Mouse (Mus musculus): Measurements from ENCODE around the gene Cdc14a.

The Cdc14a gene

DNA sequence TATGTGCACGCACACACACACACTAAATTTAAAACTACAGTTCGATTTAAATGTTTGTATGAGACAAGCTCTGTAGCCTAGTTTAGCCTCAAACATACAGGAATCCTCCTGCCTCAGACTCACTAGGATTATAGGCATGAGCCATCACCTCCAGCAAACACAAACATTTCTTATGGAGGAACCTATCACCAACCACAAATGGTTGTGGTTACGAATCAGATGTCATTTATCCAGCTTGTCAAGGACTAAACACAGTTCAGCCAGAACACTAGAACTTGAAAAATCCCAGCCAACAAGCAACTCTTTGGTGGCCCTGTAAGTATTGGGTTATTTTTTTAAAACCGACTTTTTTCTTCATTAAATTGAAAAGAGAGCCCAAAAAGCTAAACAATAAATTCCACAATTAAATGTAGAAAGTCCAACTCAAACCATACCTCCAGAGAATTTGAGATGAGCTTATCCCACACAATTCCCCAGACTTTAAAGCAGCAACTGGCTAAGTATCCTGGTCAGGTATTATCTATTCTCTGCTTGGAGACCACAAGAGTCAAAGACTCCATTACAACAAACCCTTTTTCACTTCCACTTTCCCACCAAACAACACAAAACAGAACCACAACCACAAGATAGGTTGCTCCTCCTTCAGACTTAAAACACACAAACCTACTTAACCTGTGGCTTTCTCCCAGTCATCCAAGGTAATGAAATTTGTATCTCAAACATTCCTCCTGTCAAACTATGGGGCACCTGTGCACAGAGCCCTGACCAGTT, 10.7 kb downstream of the Cdc14a start:
- DNase-seq, result no peak

DNA sequence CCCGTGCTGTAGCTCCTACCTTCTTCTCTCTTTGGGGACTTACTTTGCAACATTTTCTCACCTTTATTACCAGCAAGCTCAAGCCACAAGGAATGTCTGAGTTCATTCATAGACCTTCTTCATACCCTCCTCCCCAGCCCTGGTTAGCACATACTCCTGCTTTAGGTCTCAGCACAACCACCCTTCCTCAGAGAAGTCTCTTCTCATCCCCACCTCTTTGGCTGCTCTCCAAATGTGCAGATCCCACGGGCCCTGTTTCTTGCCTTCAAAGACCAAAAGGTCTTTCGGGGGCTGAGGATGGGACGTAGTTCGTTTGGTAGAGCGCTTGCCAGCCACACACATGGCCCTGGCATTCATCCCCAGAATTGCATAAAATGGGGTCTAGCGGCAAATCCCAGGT, 13.8 kb downstream of the Cdc14a start:
- no peak for DNase-seq

- no peak for DNase-seq
Measured at GRCm38 (mm10) chr3:116409486-116409885, 14.3 kb downstream of the Cdc14a start.

- no peak for DNase-seq
Measured at GRCm38 (mm10) chr3:116408856-116409255, 15.0 kb downstream of the Cdc14a start.

- DNase-seq, result no peak
Measured at GRCm38 (mm10) chr3:116405516-116405915, 18.3 kb downstream of the Cdc14a start.

GRCm38 (mm10) chr3:116401436-116401835, 22.4 kb downstream of the Cdc14a start:
- no peak for DNase-seq

- no peak for DNase-seq
Measured at GRCm38 (mm10) chr3:116399349-116400090, 24.3 kb downstream of the Cdc14a start.

DNA sequence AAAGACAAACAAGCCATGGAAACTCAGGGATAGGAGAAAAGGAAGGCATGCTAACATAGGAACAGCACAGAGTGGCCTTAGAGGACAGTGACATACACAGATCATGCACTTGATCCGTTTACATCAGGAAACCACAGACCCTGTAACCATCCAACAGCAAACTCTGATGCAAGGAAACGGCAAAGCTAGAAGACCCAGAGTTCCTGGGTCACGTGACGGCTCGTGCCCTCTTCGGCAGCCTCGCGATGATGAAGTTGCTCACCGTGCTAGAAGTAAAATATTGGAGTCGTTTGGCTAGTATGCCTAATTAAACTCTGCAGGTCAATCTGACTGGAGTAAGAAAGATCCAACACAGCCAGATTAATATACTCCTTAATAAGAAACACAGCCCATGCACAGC, 25.3 kb downstream of the Cdc14a start:
- DNase-seq, result no peak

DNA sequence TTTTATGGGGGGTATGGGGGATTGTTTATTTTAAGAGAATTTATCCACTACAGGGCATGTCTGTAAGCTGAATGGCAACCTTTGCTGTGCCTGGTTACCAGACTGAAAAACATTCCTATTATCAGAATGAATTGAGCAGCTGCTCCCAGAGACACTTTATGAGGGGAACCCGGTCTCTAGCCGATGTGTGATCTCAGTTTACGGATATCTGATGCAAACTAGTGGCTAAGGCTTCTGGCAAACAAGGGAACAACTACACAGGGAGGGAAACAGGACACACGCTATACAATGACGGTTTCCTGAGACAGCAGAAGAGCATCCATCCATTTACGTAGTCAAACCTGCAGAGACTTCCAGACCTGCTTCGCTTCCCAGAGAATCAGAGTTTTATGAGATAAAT, 25.9 kb downstream of the Cdc14a start:
- DNase-seq, result no peak

DNA sequence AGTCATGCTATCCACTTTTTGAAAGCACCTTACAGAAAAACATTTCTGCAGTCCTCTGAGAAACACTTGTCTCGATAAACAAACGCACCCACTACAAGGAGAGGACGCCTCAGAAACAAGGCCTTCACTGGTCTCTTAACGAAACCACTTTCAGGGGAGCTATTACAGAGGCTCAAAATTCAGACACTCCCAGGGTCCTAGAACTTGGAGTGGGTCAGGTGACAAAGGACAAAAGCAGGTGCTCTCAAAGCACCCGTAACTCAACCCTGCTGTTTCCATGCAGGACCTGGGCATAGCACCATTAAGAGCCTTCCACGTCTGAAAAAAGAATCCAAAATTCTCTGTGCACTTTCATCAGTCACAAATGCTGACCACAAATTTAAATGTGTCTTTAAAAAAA, 26.5 kb downstream of the Cdc14a start:
- DNase-seq, result peak; percentile 27 to 49

DNA sequence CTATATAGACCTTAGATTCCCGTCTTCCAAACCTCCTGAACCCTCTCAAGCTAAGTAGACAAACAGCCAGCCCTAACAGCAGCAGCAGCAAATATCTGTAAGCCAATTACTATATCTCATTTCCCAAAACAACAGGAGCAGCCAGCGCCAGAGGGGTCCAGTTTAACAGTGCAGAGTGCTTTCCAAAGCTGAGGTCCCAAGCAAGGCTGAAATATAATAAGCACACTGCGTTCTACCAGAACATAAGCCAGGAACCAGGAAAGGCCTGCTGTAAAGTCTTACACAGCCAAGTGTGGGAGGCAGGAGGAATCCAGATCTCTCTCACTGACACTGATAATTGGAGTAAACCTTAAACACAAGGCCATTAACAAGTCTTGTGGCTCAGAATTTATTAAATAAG, 27.3 kb downstream of the Cdc14a start:
- DNase-seq, result no peak

- no peak for DNase-seq
Measured at GRCm38 (mm10) chr3:116394885-116395390, 28.9 kb downstream of the Cdc14a start.

DNA sequence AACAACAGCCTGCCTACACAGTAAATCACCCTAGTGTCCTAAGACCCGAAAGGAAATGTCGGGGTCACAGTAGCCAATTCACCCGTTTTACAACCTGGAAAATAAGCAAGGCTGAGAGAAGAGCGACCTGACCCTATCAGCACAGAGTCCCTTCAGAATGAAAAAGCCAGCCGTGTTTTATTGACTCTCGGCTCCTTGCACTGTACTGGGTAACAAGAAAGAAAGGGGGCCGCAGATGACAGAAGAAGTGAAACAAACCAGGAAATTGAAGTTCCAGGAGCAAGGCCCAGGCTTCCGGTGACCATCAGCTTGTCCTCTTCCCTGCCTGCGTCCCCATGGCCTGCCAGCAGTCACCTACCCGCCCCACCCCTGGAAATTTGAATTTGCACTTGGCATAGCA, 32.4 kb downstream of the Cdc14a start:
- no peak for DNase-seq

DNA sequence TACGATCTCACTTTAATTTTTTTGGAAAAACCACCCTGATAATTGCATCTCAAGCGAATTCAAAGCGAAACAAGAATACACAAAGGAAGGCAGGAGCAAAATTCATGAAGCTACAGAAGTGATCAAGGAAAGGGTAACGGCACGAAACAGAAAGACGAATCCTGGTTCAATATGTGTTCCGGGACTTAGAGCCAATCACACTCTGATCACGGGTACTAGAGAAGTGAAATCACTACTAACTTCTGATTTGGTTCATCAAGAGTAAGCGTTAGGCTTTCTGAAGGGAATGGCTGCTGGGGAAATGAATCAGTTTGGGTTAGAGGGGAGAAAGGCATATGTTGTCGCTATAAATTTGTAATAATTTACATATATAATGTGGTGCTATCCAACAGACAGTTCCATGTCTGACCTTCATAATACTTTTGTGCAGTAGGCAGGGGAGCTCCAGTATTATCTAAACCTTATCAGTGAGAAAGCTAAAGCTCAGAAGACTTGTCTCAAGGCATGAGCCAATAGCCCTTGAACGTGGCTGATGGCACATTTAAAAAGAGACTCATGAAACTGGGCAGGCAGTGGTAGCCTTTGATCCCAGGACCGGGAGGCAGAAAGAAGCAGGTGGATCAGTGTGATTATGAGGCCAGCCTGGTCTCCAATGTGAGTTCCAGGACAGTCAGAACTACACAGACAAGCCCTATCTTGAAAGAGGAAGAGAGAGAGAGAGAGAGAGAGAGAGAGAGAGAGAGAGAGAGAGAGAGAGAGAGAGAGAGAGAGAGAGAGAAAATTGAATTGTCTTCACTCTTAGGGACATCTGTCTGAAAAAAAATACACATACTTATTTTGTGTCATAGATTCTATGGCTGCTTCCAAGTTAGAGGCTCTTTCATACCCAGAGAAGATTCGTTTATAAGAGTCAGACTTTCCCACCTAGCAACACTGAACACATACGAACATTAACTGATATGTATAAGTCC, 34.0 kb downstream of the Cdc14a start:
- DNase-seq, result no peak

DNA sequence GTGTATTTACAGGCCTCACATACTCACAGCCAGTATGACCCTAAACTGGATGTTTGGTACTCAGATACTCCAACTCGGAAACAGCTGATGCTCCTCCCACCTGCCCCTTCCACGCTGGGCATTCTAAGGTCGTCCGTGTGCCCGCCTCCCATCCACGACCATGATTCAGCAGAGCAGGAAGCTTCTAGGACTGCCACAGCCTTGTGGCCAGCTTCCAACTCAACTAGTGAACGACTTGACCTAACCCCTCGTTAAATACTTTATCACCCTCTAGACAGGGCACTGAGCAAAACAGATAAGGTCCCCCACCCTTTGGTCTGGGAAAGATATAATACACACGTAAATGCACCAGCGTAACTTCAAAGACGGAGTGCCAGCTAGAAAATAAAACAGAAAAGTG, 35.0 kb downstream of the Cdc14a start:
- DNase-seq, result peak; percentile 17 to 35

DNA sequence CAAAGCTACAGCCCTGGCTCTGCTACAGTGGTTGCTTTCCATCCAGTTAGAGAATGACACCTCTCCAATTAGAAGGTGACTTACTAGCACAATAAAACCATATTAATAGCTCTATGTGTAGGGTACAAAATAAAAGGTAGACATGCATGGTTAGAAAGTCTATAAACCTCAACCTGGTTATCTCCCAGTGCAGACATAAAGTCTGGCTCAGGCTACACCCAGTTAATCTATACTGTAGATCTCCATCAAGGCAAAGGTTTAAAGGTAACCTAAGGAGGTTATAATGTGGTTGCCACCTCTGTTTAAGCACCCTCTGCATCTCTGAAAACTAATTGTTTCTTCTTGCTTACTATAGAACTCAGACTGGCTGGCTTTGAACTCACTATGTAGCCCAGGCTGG, 36.9 kb downstream of the Cdc14a start:
- no peak for DNase-seq

DNA sequence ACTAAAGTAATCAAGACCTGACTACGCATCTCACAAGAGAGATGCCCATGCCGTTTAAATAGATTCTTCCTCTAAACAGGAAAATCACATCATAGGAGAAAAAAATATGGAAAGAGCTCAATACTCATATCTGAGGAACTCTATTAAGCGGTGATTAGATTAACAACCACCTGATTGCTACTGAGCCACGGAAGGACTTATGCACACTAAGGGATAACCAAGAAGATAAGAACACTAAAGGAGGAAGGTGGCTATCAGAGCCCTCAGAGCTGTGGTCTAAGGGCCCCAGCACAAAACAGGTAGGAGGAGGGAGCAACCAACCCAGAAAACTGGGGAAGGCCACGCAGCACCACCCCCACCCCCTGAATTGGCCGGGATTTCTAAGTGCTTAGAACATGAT, 37.5 kb downstream of the Cdc14a start:
- DNase-seq, result no peak

GRCm38 (mm10) chr3:116384319-116384718, 39.5 kb downstream of the Cdc14a start:
- DNase-seq, result peak; percentile 54 to 58

- no peak for DNase-seq
Measured at GRCm38 (mm10) chr3:116380319-116380718, 43.5 kb downstream of the Cdc14a start.

DNA sequence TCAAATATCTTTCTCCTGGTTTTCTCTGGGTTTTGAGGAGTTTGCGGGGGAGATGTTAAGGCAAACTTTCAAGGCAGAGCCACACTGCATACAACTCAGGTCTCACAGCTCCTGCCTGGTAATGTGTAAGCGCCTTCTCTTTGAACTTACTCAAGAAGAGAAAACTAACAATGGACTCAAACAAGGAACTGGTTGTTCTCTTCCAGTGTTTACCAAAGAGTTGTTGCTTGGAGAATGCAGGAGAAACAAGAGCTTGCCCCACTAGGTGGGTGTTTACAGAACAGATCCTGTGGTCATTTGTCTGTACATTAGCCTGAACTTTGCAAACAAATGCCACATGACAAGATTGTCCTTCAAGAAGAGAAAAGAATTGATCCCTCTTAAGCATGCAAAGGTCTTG, 48.4 kb downstream of the Cdc14a start:
- peak; percentile 21 to 67 for DNase-seq

DNA sequence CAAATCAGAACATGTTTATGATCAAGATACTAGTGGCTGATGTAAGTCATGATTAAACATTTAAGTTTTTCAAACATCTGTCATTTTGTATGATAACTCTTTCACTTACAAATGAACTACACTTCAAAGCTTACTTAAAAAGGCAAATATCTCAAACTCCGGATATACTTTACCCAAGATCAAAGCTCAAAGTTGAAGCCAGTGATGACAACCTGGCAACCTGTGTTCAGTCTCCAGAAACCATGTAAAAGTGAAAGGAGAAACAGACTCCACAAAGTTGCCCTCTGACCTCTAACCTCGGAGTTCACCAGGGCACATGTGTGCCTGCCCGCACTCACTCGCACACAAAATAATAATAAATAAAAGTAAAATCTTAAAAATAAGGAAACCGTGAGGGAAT, 49.3 kb downstream of the Cdc14a start:
- no peak for DNase-seq

DNA sequence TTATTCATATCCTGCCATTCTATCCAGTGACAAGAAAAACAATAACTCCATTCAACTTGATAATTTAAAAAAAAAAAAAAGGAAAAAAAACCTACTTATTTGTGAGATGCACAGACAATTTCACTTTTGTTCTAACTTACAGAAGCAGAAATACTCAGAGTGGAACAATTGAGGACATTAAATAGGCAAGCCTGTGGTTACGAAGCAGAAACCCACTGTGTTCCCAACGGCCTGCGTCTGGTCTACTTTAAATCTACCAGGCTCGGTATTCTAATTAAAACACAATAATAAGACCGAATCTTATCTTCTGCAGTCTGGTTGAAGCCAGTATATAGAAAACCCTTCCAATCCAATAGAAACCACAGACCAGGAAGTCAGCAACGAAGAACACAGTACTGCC, 50.6 kb downstream of the Cdc14a start:
- DNase-seq, result no peak

GRCm38 (mm10) chr3:116368868-116369437, 54.9 kb downstream of the Cdc14a start:
- DNase-seq, result no peak
